Mouse (Mus musculus) embryonic facial prominence, embryonic 15.5 days (tissue): ENCODE data around the gene Daam2. TPM values are rescaled to one million over a fixed set of nuclear protein-coding genes. Genes with fewer than 3 reads are reported as not detected.
"Not testable (repeated sequence)": the region's sequence is repeated elsewhere in the genome, so short reads cannot be mapped to it uniquely, and the experiment has no call there.

ENCODE experiments used
- ATAC-seq: fragments of 200-750 bp; cut with Nextera tagmentation; 2 replicates; pipeline ENCODE4 v1.8.0; 2017; ENCODE audit warnings: low read depth, moderate TSS enrichment; ENCODE audit not compliant: insufficient number of reproducible peaks, low FRiP score, low TSS enrichment
- H3K27ac ChIP-seq: fragments of 300-500 bp; sonication (generic); replicated peaks from 2 replicates; pipeline ENCODE4 v1.5.1; 2015; ENCODE audit warnings: mild to moderate bottlenecking, inconsistent platforms
- H3K27me3 ChIP-seq: fragments of 300-500 bp; sonication (generic); 2 replicates; pipeline ENCODE4 v1.6.1; 2015; ENCODE audit warnings: inconsistent platforms
- H3K36me3 ChIP-seq: fragments of 300-500 bp; sonication (generic); 2 replicates; pipeline ENCODE4 v1.6.1; 2015; ENCODE audit warnings: mild to moderate bottlenecking, inconsistent platforms
- H3K4me1 ChIP-seq: fragments of 300-500 bp; sonication (generic); 2 replicates; pipeline ENCODE4 v1.6.1; 2015; ENCODE audit warnings: inconsistent platforms
- H3K4me2 ChIP-seq: fragments of 300-500 bp; sonication (generic); replicated peaks from 2 replicates; pipeline ENCODE4 v1.6.1; 2015; ENCODE audit warnings: mild to moderate bottlenecking, inconsistent platforms
- H3K4me3 ChIP-seq: fragments of 300-500 bp; sonication (generic); replicated peaks from 2 replicates; pipeline ENCODE4 v1.5.1; 2015; ENCODE audit warnings: mild to moderate bottlenecking, inconsistent platforms
- H3K9ac ChIP-seq: fragments of 300-500 bp; sonication (generic); 2 replicates; pipeline ENCODE4 v1.6.1; 2015; ENCODE audit warnings: inconsistent platforms
- H3K9me3 ChIP-seq: fragments of 300-500 bp; sonication (generic); replicated peaks from 2 replicates; pipeline ENCODE4 v1.6.1; 2016; ENCODE audit warnings: inconsistent platforms
- WGBS: fragments of 180-500 bp; shearing (Covaris S2); methylation state at CpG from one replicate; pipeline ENCODE4 v1.1.7; 2015; 5-methylcytosine and 5-hydroxymethylcytosine counted together
- polyA plus RNA-seq: library from polyadenylated mRNA; unstranded; fragments of >200 nt; fragmentation: Nextera tagmentation; extraction: Ambion mirVana; gene quantifications from 2 replicates; pipeline ENCODE4 v1.2.1, GENCODE M21; 2015

The Daam2 gene
- polyA plus RNA-seq, 1 experiment from 2014 or later, result 13.1 TPM

GRCm38 (mm10) chr17:49448570-49449229, 115.4 kb downstream of the Daam2 start:
- H3K4me2 ChIP-seq, result no peak overlapping the region
- ATAC-seq, result 0 out of 2 replicates have a peak, but pooled peaks have one; percentile 11
- 70% methylated on average over 9 of the region's 9 CpGs for WGBS
- H3K4me3 ChIP-seq, result no peak overlapping the region
- no peak overlapping the region for H3K27ac ChIP-seq
- H3K36me3 ChIP-seq, result peaks cover 13% of the 10 kb centered on the region
- H3K9ac ChIP-seq, result no peak overlapping the region
- no peaks in the 10 kb centered on the region for H3K4me1 ChIP-seq
- H3K27me3 ChIP-seq, result no peaks in the 10 kb centered on the region
- H3K9me3 ChIP-seq, result no peaks in the 10 kb centered on the region

DNA sequence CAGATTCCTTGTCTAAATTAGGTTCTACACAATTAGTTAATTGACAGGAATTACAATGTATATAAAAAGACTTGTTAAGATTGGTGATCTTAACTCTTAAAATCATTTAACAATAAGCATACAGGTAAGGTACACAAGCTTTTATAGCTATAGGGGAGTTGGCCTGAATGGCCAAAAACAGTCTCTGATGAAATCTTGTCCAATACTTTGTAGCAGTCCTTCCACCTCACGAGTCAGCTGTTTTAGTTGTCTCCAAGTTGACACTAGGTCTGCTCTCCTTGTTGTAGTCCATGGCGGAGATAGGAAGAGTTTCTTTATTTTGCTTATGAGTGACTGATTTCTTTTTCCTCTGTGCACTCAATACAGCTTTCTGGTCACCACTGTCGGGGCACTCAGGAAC, 121.3 kb downstream of the Daam2 start:
- H3K4me1 ChIP-seq, H3K4me3 ChIP-seq, H3K27me3 ChIP-seq, H3K27ac ChIP-seq, H3K9me3 ChIP-seq, ATAC-seq, H3K4me2 ChIP-seq, H3K9ac ChIP-seq: not testable (repeated sequence)
- 84% methylated on average over 3 of the region's 3 CpGs for WGBS
- peaks cover 27% of the 10 kb centered on the region for H3K36me3 ChIP-seq

DNA sequence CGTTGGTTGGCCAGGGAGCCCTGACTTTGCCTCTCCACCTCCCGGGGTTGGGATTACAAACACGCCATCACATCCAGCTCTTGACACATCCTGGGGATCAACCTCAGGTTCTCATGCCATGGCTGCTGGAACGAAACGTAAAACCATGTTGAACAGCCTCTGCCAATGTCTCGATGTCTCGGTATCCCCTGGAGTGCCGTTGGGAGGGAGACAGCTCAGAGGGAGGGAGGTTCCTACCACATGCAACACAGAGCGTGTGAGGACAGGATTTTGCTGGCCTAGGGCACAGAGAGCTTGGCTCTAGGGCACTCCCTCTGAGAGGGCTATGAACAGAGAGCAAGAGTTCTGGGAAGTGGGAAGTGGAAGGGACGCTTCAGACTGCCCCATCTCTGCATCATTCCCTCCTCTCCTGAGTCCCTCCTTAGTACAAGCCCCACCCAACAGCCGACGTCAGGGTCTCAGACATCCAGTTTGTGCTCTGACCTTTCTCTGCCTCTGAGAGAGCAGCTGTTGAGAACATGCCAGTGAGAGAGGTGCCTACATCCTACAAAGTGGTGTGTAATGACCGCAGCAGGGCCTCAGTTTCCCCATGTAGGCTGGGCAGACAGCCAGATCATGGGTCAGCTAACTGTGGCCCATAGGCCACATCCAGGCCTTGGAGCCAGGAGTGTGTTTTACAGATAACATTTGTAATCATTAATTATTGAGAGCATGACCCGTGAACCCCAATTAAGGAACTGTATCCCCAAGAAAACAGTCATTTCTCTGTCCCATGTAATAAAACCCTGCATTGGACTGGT, 123.6 kb downstream of the Daam2 start:
- Histone ChIP-seq H3K27ac (no peak overlapping the region), H3K4me2 (no peak overlapping the region), H3K36me3 (peaks cover 43% of the 10 kb centered on the region), H3K4me3 (no peak overlapping the region), H3K27me3 (no peaks in the 10 kb centered on the region), H3K4me1 (0 out of 2 replicates have a peak, but pooled peaks cover 4% of the 10 kb centered on the region), H3K9ac (no peak overlapping the region), H3K9me3 (no peaks in the 10 kb centered on the region)
- 76% methylated on average over 14 of the region's 14 CpGs for WGBS
- no peak for ATAC-seq

- H3K4me1 ChIP-seq, result 0 out of 2 replicates have a peak, but pooled peaks cover 4% of the 10 kb centered on the region
- no peak overlapping the region for H3K4me2 ChIP-seq
- no peak overlapping the region for H3K9ac ChIP-seq
- no peaks in the 10 kb centered on the region for H3K9me3 ChIP-seq
- 87% methylated on average over 4 of the region's 4 CpGs for WGBS
- H3K27me3 ChIP-seq, result no peaks in the 10 kb centered on the region
- peaks cover 52% of the 10 kb centered on the region for H3K36me3 ChIP-seq
- ATAC-seq, result no peak
- H3K4me3 ChIP-seq, result no peak overlapping the region
- H3K27ac ChIP-seq, result no peak overlapping the region
These were observed 124.4 kb downstream of the Daam2 start for GRCm38 (mm10) chr17:49439706-49440105.

DNA sequence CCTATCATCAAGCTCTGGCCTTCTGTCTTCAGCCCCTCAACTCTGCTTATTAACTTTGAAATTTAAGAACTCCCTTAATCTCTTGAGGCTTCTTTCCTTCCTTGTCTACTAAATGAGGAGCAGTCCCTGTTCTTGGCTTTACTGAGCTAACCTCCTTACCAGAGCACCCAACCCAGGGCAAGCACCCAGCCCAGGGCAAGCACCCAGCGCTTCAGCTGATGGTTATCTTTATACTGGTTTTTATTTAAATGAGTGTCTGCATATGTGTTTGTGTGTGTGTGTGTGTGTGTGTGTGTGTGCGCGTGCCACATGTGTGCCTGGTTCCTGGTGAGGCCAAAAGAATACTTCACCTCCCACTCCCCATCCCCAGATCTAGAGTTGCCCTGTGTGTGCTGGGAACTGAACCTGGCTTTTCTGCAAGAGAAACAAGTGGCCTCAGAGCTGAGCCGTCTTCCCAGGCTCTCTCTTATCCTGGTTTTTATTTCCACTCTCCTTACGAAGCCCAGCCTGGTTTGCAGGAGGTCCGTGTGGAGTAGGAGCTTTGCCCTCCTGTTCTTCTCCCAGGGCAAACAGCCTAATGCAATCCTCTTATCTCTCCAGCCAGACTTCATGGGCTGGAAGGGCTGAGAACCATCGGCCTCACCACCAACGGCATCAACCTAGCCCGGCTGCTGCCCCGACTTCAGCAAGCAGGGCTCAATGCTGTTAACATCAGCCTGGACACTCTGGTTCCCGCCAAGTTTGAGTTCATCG, 125.1 kb downstream of the Daam2 start:
- peaks cover 58% of the 10 kb centered on the region for H3K36me3 ChIP-seq
- whole genome bisulfite sequencing, result 84% methylated on average over 12 of the region's 12 CpGs

DNA sequence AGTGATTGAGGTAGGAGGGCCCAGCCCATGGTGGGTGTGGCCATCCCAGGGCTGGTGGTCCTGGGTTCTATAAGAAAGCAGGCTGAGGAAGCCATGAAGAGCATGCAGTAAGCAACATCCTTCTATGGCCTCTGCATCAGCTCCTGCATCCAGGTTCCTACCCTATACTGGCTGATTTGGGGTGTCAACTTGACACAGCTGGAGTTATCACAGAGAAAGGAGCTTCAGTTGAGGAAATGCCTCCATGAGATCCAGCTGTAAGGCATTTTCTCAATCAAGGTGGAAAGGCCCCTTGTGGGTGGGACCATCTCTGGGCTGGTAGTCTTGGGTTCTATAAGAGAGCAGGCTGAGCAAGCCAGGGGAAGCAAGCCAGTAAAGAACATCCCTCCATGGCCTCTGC, 126.8 kb downstream of the Daam2 start:
- ATAC-seq, result not testable (repeated sequence)
- peaks cover 58% of the 10 kb centered on the region for H3K36me3 ChIP-seq

More for the DNA sequence above, 125.1 kb downstream of the Daam2 start:
- no peak overlapping the region for H3K27ac ChIP-seq
- ATAC-seq, result no peak
- 0 out of 2 replicates have a peak, but pooled peaks cover 4% of the 10 kb centered on the region for H3K4me1 ChIP-seq
- H3K27me3 ChIP-seq, result no peaks in the 10 kb centered on the region
- no peaks in the 10 kb centered on the region for H3K9me3 ChIP-seq
- no peak overlapping the region for H3K4me2 ChIP-seq
- H3K9ac ChIP-seq, result no peak overlapping the region
- H3K4me3 ChIP-seq, result no peak overlapping the region

DNA sequence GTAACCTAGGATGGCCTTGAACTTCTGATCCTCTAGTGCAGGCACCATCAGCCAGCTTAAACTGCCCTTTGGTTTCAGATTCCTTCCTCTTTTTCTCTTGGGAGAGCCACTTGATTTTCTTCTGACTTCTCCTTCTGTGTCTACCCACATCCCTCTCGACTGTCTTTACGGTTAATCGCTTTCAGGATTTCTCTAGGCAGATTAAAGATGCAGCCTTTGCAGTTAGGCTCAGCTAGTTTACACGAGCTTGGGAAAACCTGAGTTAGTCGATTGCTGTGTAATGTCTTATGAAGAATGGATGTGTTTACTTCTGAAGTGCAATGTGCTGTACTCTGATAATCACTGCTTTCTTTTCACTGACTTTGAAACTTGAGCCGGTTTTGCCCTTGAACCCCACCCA, 127.5 kb downstream of the Daam2 start:
- Histone ChIP-seq H3K4me3 (no peak overlapping the region), H3K36me3 (peaks cover 58% of the 10 kb centered on the region), H3K4me2 (no peak overlapping the region), H3K9ac (no peak overlapping the region), H3K27me3 (no peaks in the 10 kb centered on the region), H3K4me1 (peaks cover 16% of the 10 kb centered on the region), H3K9me3 (no peaks in the 10 kb centered on the region), H3K27ac (no peak overlapping the region)
- ATAC-seq, result no peak
- WGBS, result 64% methylated on average over 6 of the region's 6 CpGs

More for the DNA sequence above, 126.8 kb downstream of the Daam2 start:
- H3K27me3 ChIP-seq, H3K9ac ChIP-seq, H3K4me3 ChIP-seq, H3K9me3 ChIP-seq, H3K27ac ChIP-seq, H3K4me2 ChIP-seq: not testable (repeated sequence)
- H3K4me1 ChIP-seq, result peaks cover 14% of the 10 kb centered on the region

DNA sequence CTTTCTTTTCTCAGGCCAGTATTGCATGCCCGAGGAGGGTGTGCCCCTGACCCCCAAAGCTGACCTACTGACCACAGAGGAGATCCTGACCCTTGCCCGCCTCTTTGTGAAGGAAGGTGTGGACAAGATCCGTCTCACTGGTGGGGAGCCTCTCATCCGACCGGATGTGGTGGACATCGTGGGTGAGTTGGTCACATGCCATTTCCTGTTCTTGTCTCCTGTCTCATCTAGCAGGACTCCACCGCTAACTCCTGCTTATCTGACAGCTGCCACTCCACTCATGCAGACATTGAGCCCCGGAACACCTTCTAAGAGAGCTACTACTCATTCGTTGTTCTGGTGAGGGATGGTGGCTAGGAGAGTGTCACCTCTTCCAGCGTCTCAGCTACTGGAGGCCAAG, 129.1 kb downstream of the Daam2 start:
- 93% methylated on average over 10 of the region's 10 CpGs for WGBS
- no peak overlapping the region for H3K9ac ChIP-seq
- no peaks in the 10 kb centered on the region for H3K9me3 ChIP-seq
- H3K27me3 ChIP-seq, result no peaks in the 10 kb centered on the region
- no peak for ATAC-seq
- peaks cover 22% of the 10 kb centered on the region for H3K4me1 ChIP-seq
- H3K36me3 ChIP-seq, result peaks cover 52% of the 10 kb centered on the region
- no peak overlapping the region for H3K27ac ChIP-seq
- H3K4me2 ChIP-seq, result no peak overlapping the region
- no peak overlapping the region for H3K4me3 ChIP-seq

GRCm38 (mm10) chr17:49434236-49434635, 129.9 kb downstream of the Daam2 start:
- Histone ChIP-seq H3K9me3 (no peaks in the 10 kb centered on the region), H3K36me3 (peaks cover 44% of the 10 kb centered on the region), H3K4me3 (no peak overlapping the region), H3K27ac (no peak overlapping the region), H3K4me1 (peaks cover 31% of the 10 kb centered on the region), H3K4me2 (no peak overlapping the region), H3K27me3 (no peaks in the 10 kb centered on the region), H3K9ac (no peak overlapping the region)
- no peak for ATAC-seq
- 73% methylated on average over 6 of the region's 6 CpGs for WGBS

- Histone ChIP-seq H3K27ac (no peak overlapping the region), H3K9ac (no peak overlapping the region), H3K27me3 (no peaks in the 10 kb centered on the region), H3K36me3 (peaks cover 32% of the 10 kb centered on the region), H3K4me3 (no peak overlapping the region), H3K4me1 (peaks cover 38% of the 10 kb centered on the region), H3K4me2 (no peak overlapping the region), H3K9me3 (no peaks in the 10 kb centered on the region)
- 95% methylated on average over 6 of the region's 6 CpGs for WGBS
- ATAC-seq, result no peak
These were observed 131.1 kb downstream of the Daam2 start for GRCm38 (mm10) chr17:49433071-49433470.

DNA sequence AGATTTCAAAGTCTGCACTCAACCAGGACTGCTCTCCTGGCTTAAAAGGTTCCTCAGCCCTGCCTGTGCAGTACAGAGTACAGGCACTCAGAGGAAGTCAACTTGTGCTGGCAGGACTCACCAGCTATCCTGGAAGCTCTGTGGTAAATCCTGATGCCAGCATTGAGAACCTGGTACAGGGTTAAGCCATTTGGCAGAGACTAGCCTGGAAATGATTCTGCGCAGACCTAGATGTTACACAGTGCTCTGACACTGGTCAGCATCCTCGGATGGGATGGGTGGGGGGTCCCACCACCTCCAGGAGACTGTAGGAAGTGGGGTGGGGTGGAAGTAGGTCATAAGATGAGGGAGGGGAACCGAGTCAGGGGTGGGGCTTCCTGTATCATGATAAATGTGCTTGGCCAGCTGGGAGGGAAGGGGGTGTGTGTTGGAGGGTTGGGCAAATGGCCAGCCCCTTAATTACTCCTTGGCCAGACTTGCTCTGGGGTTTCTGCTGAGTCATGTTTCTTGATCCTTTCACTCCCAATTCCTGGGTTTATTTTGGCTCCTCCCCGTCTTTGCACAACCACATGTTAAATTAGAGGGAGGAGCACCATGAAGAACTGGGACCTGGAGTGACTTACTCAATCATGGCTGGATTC, 132.0 kb downstream of the Daam2 start:
- Histone ChIP-seq H3K27ac (peak overlapping the region; percentile 45; the same call in 1 of the 2 replicates), H3K4me1 (peaks cover 38% of the 10 kb centered on the region), H3K9ac (no peak overlapping the region), H3K27me3 (no peaks in the 10 kb centered on the region), H3K4me2 (no peak overlapping the region), H3K4me3 (no peak overlapping the region), H3K9me3 (no peaks in the 10 kb centered on the region), H3K36me3 (peaks cover 29% of the 10 kb centered on the region)
- WGBS, result 57% methylated on average over 4 of the region's 4 CpGs
- ATAC-seq, result no peak
